Comparison of ENCODE assay signal across 35 mouse cellular contexts in the genomic region with DNA sequence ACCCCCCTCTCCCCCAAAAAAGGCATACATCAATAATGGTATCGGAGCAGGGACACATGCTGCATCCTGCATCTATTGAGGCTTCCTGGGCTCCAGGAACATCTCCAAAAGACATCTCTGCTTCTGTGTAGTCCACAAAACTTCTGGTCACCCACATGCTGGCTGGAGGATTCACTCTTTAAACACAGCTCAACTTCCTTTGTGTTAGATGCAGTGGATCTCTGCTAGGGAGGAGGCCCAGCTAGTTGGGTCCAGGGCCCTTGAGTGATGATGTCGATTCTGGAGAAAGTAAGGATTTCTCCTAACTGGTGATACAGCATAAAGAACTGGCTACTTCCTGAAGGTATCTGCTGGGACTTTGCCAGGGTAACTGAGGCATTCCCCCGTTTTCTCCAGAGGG.
"Had no signal": no experiment of that assay in that cellular context is flagged by ENCODE, and none has a peak within 500 bp of the region (broad histone marks: within the 10 kb centered on the region; RNA-seq: fewer than 3 reads in every experiment).

No protein-coding gene starts in this region.

- DNase-seq: heart, postnatal 10 days; heart, postnatal 14 days; heart, postnatal 36 days; heart, postnatal 4 days; kidney, adult 11 months; kidney, adult 18-20 months; kidney, adult 2 months; kidney, adult 8-10 months; kidney, adult 9 months; kidney, postnatal 10 days; kidney, postnatal 14 days; kidney, postnatal 25 days; kidney, postnatal 36 days; kidney, postnatal 4 days; layer of hippocampus, adult 9-11 months; layer of hippocampus, postnatal 36 days had no signal

- H3K27me3 ChIP-seq: heart, embryonic 13.5 days; heart, embryonic 15.5 days; hindbrain, embryonic 12.5 days; hindbrain, embryonic 13.5 days; intestine, embryonic 15.5 days; kidney, embryonic 15.5 days had no signal

- H3K36me3 ChIP-seq: heart, embryonic 10.5 days; heart, embryonic 12.5 days; heart, embryonic 13.5 days; heart, embryonic 15.5 days; hindbrain, embryonic 10.5 days; hindbrain, embryonic 12.5 days; hindbrain, embryonic 13.5 days; hindbrain, embryonic 15.5 days; intestine, embryonic 15.5 days; kidney, embryonic 15.5 days had no signal

- H3K9me3 ChIP-seq: heart, embryonic 10.5 days; heart, embryonic 13.5 days; heart, embryonic 15.5 days; hindbrain, embryonic 10.5 days; hindbrain, embryonic 12.5 days; hindbrain, embryonic 13.5 days; hindbrain, embryonic 15.5 days; intestine, embryonic 15.5 days; kidney, embryonic 15.5 days had no signal

- H3K4me3 ChIP-seq: heart, embryonic 10.5 days; heart, embryonic 12.5 days; heart, embryonic 13.5 days; heart, embryonic 15.5 days; hindbrain, embryonic 10.5 days; hindbrain, embryonic 12.5 days; hindbrain, embryonic 13.5 days; hindbrain, embryonic 15.5 days; intestine, embryonic 15.5 days; kidney, embryonic 15.5 days; layer of hippocampus, adult 2 months had no signal

- H3K9ac ChIP-seq: heart, embryonic 12.5 days; heart, embryonic 13.5 days; heart, embryonic 15.5 days; hindbrain, embryonic 12.5 days; hindbrain, embryonic 13.5 days; hindbrain, embryonic 14.5 days; hindbrain, embryonic 15.5 days; intestine, embryonic 15.5 days; kidney, embryonic 15.5 days had no signal

- H3K4me2 ChIP-seq: heart, embryonic 11.5 days; heart, embryonic 12.5 days; heart, embryonic 13.5 days; heart, embryonic 15.5 days; hindbrain, embryonic 12.5 days; hindbrain, embryonic 13.5 days; hindbrain, embryonic 14.5 days; hindbrain, embryonic 15.5 days; intestine, embryonic 15.5 days; kidney, embryonic 15.5 days had no signal

- H3K4me1 ChIP-seq: heart, embryonic 10.5 days; heart, embryonic 12.5 days; heart, embryonic 13.5 days; heart, embryonic 15.5 days; hindbrain, embryonic 12.5 days; hindbrain, embryonic 15.5 days; intestine, embryonic 15.5 days; kidney, embryonic 15.5 days had no signal

- ATAC-seq: hindbrain, embryonic 16.5 days; hindbrain, postnatal 0 days; inflammation-experienced regulatory T-cells, adult 6 months; intestine, embryonic 15.5 days; intestine, embryonic 16.5 days; intestine, postnatal 0 days had no signal

- H3K27ac ChIP-seq: heart, embryonic 10.5 days; heart, embryonic 13.5 days; heart, embryonic 15.5 days; hindbrain, embryonic 10.5 days; hindbrain, embryonic 12.5 days; hindbrain, embryonic 13.5 days; hindbrain, embryonic 15.5 days; hindbrain, postnatal 0 days; intestine, embryonic 15.5 days; kidney, embryonic 15.5 days; kidney, postnatal 0 days; layer of hippocampus, adult 2 months had no signal
